Mouse (Mus musculus): ENCODE data around the gene Lrrc29.

Gene Lrrc29

GRCm38 (mm10) chr8:105339886-105340635 lies 14.0 kb upstream of the Lrrc29 start:
- TF ChIP-seq NANOG (IDR thresholded peaks at IDR 0.05; ENCODE audit: borderline replicate concordance, low read length) = no peak
- no peak for TF ChIP-seq CTCF (conservative IDR thresholded peaks at IDR 0.05; ENCODE audit: low read length)
- TF ChIP-seq POU5F1 (IDR thresholded peaks at IDR 0.05; ENCODE audit: borderline replicate concordance, low read length) = no peak
- H3K4me3 ChIP-seq (replicated peaks; ENCODE audit: low read length) = no peak overlapping the region
- peaks cover 19% of the 10 kb centered on the region for H3K36me3 ChIP-seq (ENCODE audit: insufficient read depth, low read length)
- no peaks in the 10 kb centered on the region for H3K9me3 ChIP-seq (ENCODE audit: low read length)
- H3K27me3 ChIP-seq (ENCODE audit: insufficient read depth, low read length) = peaks cover 6% of the 10 kb centered on the region; the same call in 1 of the 2 replicates
- H3K4me1 ChIP-seq (replicated peaks; ENCODE audit: low read depth, low read length) = peaks cover 82% of the 10 kb centered on the region

GRCm38 (mm10) chr8:105338992-105339391 lies 12.9 kb upstream of the Lrrc29 start:
- TF ChIP-seq CTCF (conservative IDR thresholded peaks at IDR 0.05; ENCODE audit: low read length) (no peak), NANOG (IDR thresholded peaks at IDR 0.05; ENCODE audit: borderline replicate concordance, low read length) (no peak), POU5F1 (IDR thresholded peaks at IDR 0.05; ENCODE audit: borderline replicate concordance, low read length) (no peak)
- H3K27me3 ChIP-seq (ENCODE audit: insufficient read depth, low read length) = peaks cover 4% of the 10 kb centered on the region; the same call in 1 of the 2 replicates
- H3K9me3 ChIP-seq (ENCODE audit: low read length) = no peaks in the 10 kb centered on the region
- peaks cover 76% of the 10 kb centered on the region for H3K4me1 ChIP-seq (replicated peaks; ENCODE audit: low read depth, low read length)
- H3K36me3 ChIP-seq (ENCODE audit: insufficient read depth, low read length) = peaks cover 27% of the 10 kb centered on the region
- no peak overlapping the region for H3K4me3 ChIP-seq (replicated peaks; ENCODE audit: low read length)

GRCm38 (mm10) chr8:105336373-105337130 lies 10.5 kb upstream of the Lrrc29 start:
- Histone ChIP-seq H3K36me3 (ENCODE audit: insufficient read depth, low read length) (peaks cover 43% of the 10 kb centered on the region), H3K27me3 (ENCODE audit: insufficient read depth, low read length) (peaks cover 4% of the 10 kb centered on the region; the same call in 1 of the 2 replicates), H3K4me1 (replicated peaks; ENCODE audit: low read depth, low read length) (peaks cover 71% of the 10 kb centered on the region), H3K9me3 (ENCODE audit: low read length) (no peaks in the 10 kb centered on the region), H3K4me3 (replicated peaks; ENCODE audit: low read length) (peak overlapping the region; percentile 81)
- no peak for TF ChIP-seq NANOG (IDR thresholded peaks at IDR 0.05; ENCODE audit: borderline replicate concordance, low read length)
- TF ChIP-seq POU5F1 (IDR thresholded peaks at IDR 0.05; ENCODE audit: borderline replicate concordance, low read length) = no peak
- no peak for TF ChIP-seq CTCF (conservative IDR thresholded peaks at IDR 0.05; ENCODE audit: low read length)

GRCm38 (mm10) chr8:105332523-105332922 lies 6.4 kb upstream of the Lrrc29 start:
- 0 out of 2 replicates have a peak overlapping the region, but pooled peaks have one; percentile 13 for H3K4me3 ChIP-seq (replicated peaks; ENCODE audit: low read length)

GRCm38 (mm10) chr8:105331931-105332330 lies 5.9 kb upstream of the Lrrc29 start:
- peaks cover 81% of the 10 kb centered on the region for H3K36me3 ChIP-seq (ENCODE audit: insufficient read depth, low read length)
- 0 out of 2 replicates have a peak overlapping the region, but pooled peaks have one; percentile 29 for H3K4me3 ChIP-seq (replicated peaks; ENCODE audit: low read length)
- H3K27me3 ChIP-seq (ENCODE audit: insufficient read depth, low read length) = no peaks in the 10 kb centered on the region
- peaks cover 80% of the 10 kb centered on the region for H3K4me1 ChIP-seq (replicated peaks; ENCODE audit: low read depth, low read length)
- no peaks in the 10 kb centered on the region for H3K9me3 ChIP-seq (ENCODE audit: low read length)
- TF ChIP-seq POU5F1 (IDR thresholded peaks at IDR 0.05; ENCODE audit: borderline replicate concordance, low read length) (no peak), NANOG (IDR thresholded peaks at IDR 0.05; ENCODE audit: borderline replicate concordance, low read length) (no peak), CTCF (conservative IDR thresholded peaks at IDR 0.05; ENCODE audit: low read length) (no peak)

More at GRCm38 (mm10) chr8:105332523-105332922, 6.4 kb upstream of the Lrrc29 start:
- Histone ChIP-seq H3K9me3 (ENCODE audit: low read length) (no peaks in the 10 kb centered on the region), H3K27me3 (ENCODE audit: insufficient read depth, low read length) (no peaks in the 10 kb centered on the region), H3K36me3 (ENCODE audit: insufficient read depth, low read length) (peaks cover 79% of the 10 kb centered on the region), H3K4me1 (replicated peaks; ENCODE audit: low read depth, low read length) (peaks cover 80% of the 10 kb centered on the region)
- TF ChIP-seq CTCF (conservative IDR thresholded peaks at IDR 0.05; ENCODE audit: low read length) (no peak), POU5F1 (IDR thresholded peaks at IDR 0.05; ENCODE audit: borderline replicate concordance, low read length) (no peak), NANOG (IDR thresholded peaks at IDR 0.05; ENCODE audit: borderline replicate concordance, low read length) (no peak)

GRCm38 (mm10) chr8:105331469-105331868 lies 5.4 kb upstream of the Lrrc29 start:
- Histone ChIP-seq H3K9me3 (ENCODE audit: low read length) (no peaks in the 10 kb centered on the region), H3K4me1 (replicated peaks; ENCODE audit: low read depth, low read length) (peaks cover 78% of the 10 kb centered on the region), H3K4me3 (replicated peaks; ENCODE audit: low read length) (0 out of 2 replicates have a peak overlapping the region, but pooled peaks have one; percentile 29), H3K27me3 (ENCODE audit: insufficient read depth, low read length) (no peaks in the 10 kb centered on the region), H3K36me3 (ENCODE audit: insufficient read depth, low read length) (peaks cover 81% of the 10 kb centered on the region)
- no peak for TF ChIP-seq NANOG (IDR thresholded peaks at IDR 0.05; ENCODE audit: borderline replicate concordance, low read length)
- no peak for TF ChIP-seq POU5F1 (IDR thresholded peaks at IDR 0.05; ENCODE audit: borderline replicate concordance, low read length)
- no peak for TF ChIP-seq CTCF (conservative IDR thresholded peaks at IDR 0.05; ENCODE audit: low read length)

GRCm38 (mm10) chr8:105330325-105330724 lies 4.2 kb upstream of the Lrrc29 start:
- TF ChIP-seq POU5F1 (IDR thresholded peaks at IDR 0.05; ENCODE audit: borderline replicate concordance, low read length) = no peak
- no peak for TF ChIP-seq NANOG (IDR thresholded peaks at IDR 0.05; ENCODE audit: borderline replicate concordance, low read length)
- TF ChIP-seq CTCF (conservative IDR thresholded peaks at IDR 0.05; ENCODE audit: low read length) = no peak
- Histone ChIP-seq H3K4me3 (replicated peaks; ENCODE audit: low read length) (peak overlapping the region; percentile 10; the same call in 1 of the 2 replicates), H3K36me3 (ENCODE audit: insufficient read depth, low read length) (peaks cover 72% of the 10 kb centered on the region), H3K4me1 (replicated peaks; ENCODE audit: low read depth, low read length) (peaks cover 72% of the 10 kb centered on the region), H3K27me3 (ENCODE audit: insufficient read depth, low read length) (no peaks in the 10 kb centered on the region), H3K9me3 (ENCODE audit: low read length) (no peaks in the 10 kb centered on the region)

- peaks cover 64% of the 10 kb centered on the region for H3K36me3 ChIP-seq (ENCODE audit: insufficient read depth, low read length)
- no peak for TF ChIP-seq NANOG (IDR thresholded peaks at IDR 0.05; ENCODE audit: borderline replicate concordance, low read length)
- no peak for TF ChIP-seq POU5F1 (IDR thresholded peaks at IDR 0.05; ENCODE audit: borderline replicate concordance, low read length)
- TF ChIP-seq CTCF (conservative IDR thresholded peaks at IDR 0.05; ENCODE audit: low read length) = no peak
- no peaks in the 10 kb centered on the region for H3K27me3 ChIP-seq (ENCODE audit: insufficient read depth, low read length)
- peak overlapping the region; percentile 96 for H3K4me3 ChIP-seq (replicated peaks; ENCODE audit: low read length)
- peaks cover 63% of the 10 kb centered on the region for H3K4me1 ChIP-seq (replicated peaks; ENCODE audit: low read depth, low read length)
- H3K9me3 ChIP-seq (ENCODE audit: low read length) = no peaks in the 10 kb centered on the region
These were observed 890 bp upstream of the Lrrc29 start for GRCm38 (mm10) chr8:105326968-105327367.

Data from E14TG2a.4 (cell line).